Mouse (Mus musculus) Muller cell, postnatal 12 days (primary cell): ENCODE results near the gene Apba2.

Source experiments
- DNase-seq: peaks from one replicate; pipeline ENCODE4 v3.0.0-alpha.2; 2015; ENCODE audit errors: inconsistent ontology term

Gene Apba2

GRCm38 (mm10) chr7:64725967-64726695, 224.6 kb downstream of the Apba2 start:
- no peak for DNase-seq

GRCm38 (mm10) chr7:64728181-64728591, 226.7 kb downstream of the Apba2 start:
- DNase-seq, result no peak

DNA sequence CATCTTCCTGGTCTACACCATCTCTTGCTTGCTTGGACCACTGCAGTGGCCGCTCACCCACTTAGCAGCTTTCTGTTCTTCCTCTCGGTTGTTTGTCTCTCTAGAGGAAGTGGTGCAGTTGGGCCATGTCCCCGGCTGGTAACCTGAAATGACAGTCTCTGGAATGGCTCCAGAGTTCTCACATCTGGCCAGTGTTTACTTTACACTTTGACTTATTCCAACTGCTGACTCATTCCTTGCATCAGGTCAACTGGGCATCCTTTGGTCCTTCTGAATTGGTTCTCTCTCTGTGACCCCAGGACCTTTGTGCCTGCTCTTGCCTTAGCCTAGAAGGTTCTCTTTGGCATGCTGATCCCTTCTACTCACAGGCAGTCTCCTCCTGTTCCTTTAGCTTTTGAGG, 227.3 kb downstream of the Apba2 start:
- no peak for DNase-seq

DNA sequence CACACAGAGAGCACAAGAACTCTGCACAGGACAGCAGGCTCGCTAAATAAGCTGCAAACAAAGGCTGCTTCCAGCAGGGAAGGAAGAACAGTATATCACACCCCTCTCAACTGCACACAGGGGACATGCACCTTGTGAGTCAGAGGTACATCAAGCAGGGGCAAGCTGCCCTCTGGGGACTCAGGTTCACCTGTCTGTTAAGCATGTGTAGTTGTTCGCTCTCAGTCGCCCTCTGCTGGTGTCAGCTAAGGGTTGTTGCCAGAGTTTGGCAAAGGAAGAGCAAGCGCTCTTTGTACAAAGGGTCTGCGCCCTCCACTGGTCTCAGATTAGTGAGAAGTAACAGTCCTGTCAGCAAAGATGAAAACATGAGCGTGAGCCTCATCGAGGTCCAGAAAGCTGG, 228.3 kb downstream of the Apba2 start:
- DNase-seq, result no peak

DNA sequence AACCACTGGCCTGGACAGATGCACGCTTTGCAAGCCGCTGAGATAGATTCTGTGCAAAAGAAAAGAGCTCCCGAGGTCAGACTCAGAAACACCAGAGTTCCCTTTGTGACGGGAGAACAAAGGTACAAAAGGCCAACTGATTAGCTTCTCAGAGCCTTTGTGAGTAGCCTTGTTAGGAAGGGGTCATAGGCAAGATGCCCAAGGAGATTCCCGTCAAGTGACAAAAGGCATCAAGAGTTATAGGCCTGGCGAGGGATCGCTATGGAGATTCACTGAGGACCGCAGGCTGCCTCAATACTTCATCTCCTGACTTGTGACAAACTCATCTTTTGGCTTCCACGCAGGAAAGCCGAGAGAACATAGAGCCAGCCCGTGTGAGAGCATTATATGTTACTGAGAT, 237.6 kb downstream of the Apba2 start:
- no peak for DNase-seq

GRCm38 (mm10) chr7:64741333-64742307, 240.1 kb downstream of the Apba2 start:
- DNase-seq, result peak; percentile 60

- no peak for DNase-seq
Measured at GRCm38 (mm10) chr7:64743610-64744009, 242.1 kb downstream of the Apba2 start.

GRCm38 (mm10) chr7:64751465-64751864, 250.0 kb downstream of the Apba2 start:
- DNase-seq, result peak; percentile 52

GRCm38 (mm10) chr7:64752133-64752532, 250.6 kb downstream of the Apba2 start:
- no peak for DNase-seq

DNA sequence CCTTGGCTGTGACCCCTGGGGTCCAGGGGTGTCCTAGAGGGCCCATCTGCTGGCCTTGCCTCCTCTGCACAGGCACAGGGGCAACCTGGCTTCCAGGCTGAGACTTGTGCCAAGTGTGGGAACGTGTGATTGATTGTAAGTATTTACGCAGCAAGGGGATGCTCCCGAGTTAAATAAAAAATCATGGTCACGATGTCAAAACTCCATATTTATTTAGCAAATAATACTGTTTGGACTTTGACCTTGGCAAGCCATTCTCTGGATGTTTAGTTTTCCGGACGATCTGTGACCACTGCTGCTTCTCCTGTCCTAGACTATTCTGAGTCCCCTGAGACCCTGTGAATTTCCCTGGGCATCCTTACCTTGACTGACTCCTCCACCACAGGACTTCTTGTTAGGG, 252.2 kb downstream of the Apba2 start:
- DNase-seq, result no peak

DNA sequence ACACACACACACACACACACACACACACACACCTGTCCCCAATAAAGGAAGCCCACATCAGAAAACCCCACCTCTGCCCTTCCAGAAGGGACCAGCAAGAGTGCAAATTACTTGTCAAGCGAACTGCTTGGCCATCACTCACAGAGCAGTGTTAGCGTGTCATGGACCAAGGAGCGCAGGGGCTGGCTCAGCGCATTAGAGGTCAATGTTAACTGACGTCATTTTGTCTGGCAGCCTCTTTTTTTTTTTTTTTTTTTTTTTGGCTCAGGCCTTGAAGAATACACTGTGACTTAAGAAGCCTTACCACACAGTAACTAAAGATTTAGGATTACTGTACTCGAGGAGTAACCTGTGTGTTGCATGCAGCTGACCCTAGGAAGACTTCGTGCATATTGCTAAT, 252.7 kb downstream of the Apba2 start:
- DNase-seq, result no peak

DNA sequence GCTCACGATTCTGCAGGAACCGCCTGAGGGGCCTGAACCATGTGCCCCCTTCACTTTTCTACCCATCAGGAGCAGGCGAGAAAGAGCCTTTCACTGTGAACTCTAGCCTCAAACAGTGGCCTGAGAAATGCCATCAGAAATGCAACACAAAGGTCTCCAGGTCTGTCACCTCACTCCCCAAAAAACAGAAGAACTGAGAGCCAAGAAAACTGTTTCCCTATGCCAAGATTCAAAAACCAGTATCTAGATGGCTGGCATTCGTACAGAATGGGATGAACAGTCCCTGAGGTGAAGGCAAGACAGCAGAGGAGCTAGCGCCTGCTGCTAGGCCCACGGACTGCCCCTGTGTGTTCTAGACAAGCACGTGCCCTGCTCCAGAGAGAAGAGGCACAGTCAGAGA, 253.6 kb downstream of the Apba2 start:
- no peak for DNase-seq

- DNase-seq, result no peak
Measured at GRCm38 (mm10) chr7:64765595-64765994, 264.1 kb downstream of the Apba2 start.

DNA sequence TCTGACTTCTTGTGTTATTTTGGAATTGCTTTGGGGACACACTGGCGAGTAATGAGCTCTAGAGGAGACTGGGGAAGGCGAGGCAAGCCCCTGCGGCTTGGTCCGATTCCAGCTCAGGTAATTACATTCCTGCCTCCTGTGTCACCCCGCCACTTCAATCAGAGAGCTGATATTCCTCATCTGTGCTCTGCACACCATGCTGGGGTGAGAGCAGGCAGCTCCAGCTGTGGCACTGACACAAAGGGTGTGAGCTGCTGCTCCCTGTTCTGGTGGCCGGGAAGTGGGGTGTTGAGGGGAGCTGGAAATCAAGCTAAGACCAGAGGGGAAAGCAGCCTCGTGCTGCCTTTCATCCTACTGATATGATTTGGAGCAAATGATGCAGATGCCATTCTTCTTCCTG, 268.3 kb downstream of the Apba2 start:
- no peak for DNase-seq

GRCm38 (mm10) chr7:64770779-64771390, 269.4 kb downstream of the Apba2 start:
- DNase-seq, result peak; percentile 75

DNA sequence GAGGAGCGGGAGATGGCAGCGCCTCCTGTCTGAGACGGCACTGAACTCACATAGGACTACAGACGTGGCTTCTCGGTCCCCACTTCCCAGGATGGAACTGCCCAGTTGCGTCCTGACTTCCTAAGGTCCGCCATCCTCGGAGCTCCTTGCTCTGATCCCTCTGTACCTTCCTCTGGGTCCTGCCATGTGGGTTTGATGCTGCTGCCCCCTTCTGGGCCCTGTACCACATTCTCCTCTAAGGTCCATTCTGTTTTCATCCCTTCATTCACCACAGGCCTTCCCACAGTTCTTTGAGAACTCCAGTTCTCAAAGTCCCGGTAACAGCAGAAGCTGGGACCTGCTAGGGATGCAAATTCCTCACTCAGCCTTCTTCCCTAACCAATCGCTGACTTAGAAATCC, 272.0 kb downstream of the Apba2 start:
- no peak for DNase-seq

DNA sequence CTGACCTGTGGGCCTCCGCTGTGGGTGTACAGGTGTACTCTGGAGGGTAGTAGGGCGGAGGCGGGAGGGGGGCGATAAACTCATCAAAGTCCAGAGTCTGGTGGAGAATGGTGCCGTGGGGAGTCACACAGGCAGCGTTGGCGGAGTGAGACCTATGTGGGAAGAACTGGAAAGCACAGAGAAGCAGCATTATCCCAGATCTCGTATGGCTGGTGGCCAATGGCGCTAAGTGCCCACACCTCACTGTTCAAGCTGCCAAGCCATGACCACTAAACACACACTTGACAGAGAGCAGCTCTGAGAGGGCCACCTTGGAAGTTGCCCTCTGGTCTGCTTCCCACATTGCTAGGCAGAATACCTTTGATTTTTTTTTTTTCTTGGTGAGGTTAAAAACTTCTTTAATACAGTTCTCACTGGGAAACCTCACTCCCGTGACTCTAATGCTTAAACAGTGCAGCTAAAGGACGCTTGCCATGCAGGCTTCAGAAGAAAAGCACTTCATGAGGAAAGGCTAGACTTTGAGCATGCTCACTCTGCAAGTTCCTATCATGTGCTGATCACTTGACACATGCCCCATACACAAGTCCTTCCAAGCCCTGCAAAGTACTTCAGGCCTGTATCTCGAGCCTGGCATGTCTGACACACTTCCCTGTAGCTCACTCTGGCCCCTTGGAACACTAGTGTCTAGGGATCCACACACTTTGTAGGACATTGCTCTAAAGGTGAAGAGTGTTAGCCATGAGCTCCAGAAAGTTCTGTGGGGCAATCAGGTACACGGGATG, 275.4 kb downstream of the Apba2 start:
- DNase-seq, result no peak

DNA sequence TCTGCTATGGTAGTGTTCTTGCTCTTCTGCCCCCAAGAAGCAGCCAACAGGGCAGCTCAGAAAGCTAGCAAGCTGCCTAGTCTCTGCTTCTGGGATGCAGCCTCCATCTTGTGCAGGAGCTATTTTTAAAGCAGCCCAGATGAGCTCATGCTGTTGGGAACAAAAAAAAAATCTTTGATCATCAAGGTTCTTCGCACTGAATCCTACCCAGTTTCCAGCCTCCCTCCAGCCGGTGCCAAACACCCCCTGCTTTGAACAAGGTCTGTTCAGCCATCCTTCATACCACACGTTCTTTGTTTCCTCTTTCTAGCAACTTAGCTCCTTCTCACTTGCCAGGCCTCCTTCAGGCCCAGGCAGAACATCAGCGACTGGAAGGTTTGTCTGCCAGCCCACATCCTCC, 278.0 kb downstream of the Apba2 start:
- DNase-seq, result no peak

DNA sequence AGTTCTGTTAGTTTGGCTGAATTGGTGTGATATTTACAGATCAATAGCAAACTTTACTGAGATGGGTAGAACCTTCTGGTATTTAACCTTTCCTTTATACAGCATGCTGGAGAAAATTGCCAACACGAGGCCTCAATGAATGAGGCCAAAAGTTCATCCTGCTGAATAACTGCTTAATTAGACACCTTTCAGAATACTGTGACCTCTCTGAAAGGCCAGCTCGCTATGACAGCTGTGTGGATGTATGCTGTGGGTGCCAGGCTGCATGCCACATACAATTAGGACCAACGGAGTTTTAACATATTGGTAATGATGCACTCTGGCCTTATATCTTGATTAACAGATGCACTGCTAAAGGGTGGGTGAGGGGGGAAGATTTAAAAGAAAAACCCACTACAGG, 283.5 kb downstream of the Apba2 start:
- DNase-seq, result no peak

DNA sequence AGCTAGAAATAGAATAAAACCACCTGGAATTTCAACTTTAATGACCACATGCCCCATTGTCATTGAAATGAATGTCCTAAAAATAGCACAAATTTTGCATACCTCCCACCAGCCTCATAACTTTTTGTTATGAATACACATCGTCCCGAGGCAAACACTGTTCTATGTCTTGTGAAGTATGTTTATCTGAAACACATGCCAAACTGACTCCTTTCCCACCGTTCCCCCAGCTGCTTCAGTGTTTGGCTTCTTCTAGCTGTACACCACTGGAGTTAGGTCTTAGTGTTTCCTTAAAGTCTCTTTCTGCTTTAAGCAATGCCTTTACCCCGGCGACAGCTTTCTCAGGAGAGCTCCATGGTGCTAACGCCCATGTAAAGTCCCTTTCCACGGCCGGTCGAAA, 289.6 kb downstream of the Apba2 start:
- no peak for DNase-seq

DNA sequence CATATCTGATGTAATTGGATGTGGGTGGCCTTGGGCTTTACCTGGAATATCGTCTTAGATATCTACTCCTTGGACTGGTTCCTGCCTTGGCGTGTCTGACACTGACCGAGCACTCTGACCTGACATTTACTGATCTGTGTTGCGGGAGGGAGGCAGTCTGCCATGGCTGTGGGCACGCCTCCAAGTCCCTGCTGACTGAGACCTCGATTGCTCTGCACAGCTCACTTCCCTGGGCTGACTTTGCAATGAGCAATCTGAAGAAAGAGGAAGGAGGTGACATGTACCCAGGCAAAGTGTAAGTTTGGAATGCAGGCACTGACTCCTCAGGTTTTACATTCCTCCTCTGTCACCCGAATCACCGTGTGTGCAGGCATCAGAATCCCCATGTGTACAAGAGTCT, 290.5 kb downstream of the Apba2 start:
- peak; percentile 25 for DNase-seq

GRCm38 (mm10) chr7:64795554-64795953, 294.0 kb downstream of the Apba2 start:
- DNase-seq, result no peak
